Mouse (Mus musculus) MEL (cell line): ENCODE data around the gene Kcnmb4. TPM values are rescaled to one million over a fixed set of nuclear protein-coding genes. Genes with fewer than 3 reads are reported as not detected.

Experiments used
- DNase-seq: peaks from one replicate; pipeline ENCODE4 v3.0.0; 2011; ENCODE audit warnings: low read depth, low spot score
- H3K27ac ChIP-seq: 2 replicates; pipeline ENCODE4 v1.5.1; 2012; ENCODE audit warnings: low read depth, mild to moderate bottlenecking, control low read depth, low read length, moderate library complexity; ENCODE audit not compliant: control insufficient read depth
- H3K27me3 ChIP-seq, 2 experiments: fragments of 150-350 bp in 1 of 2; sonication (generic) in 1 of 2; 2 replicates each; pipeline ENCODE4 v1.6.1; 2012; ENCODE audit warnings: low read length in 2 of 2, mild to moderate bottlenecking in 2 of 2, improper control_type of control experiment in 1 of 2, moderate library complexity in 1 of 2; ENCODE audit not compliant: insufficient read depth in 2 of 2, control insufficient read depth in 1 of 2
- H3K36me3 ChIP-seq, 2 experiments: 2 replicates each; pipeline ENCODE4 v1.6.1; 2012 to 2014; ENCODE audit warnings: low read length in 2 of 2, improper control_type of control experiment in 1 of 2, inconsistent platforms in 1 of 2, mild to moderate bottlenecking in 1 of 2; ENCODE audit not compliant: insufficient read depth in 2 of 2, control insufficient read depth in 1 of 2
- H3K4me1 ChIP-seq, 2 experiments: fragments of 150-350 bp in 1 of 2; sonication (generic) in 1 of 2; 2 replicates each; pipeline ENCODE4 v1.6.1; 2012; ENCODE audit warnings: low read length in 2 of 2, improper control_type of control experiment in 1 of 2, mild to moderate bottlenecking in 1 of 2; ENCODE audit not compliant: insufficient read depth in 2 of 2, control insufficient read depth in 1 of 2
- H3K4me3 ChIP-seq, 2 experiments: fragments of 150-350 bp in 1 of 2; sonication (generic) in 1 of 2; 2 replicates each; pipeline ENCODE4 v1.5.1; 2012; ENCODE audit warnings: low read depth in 2 of 2, low read length in 2 of 2, mild to moderate bottlenecking in 2 of 2, moderate library complexity in 2 of 2, control low read depth in 1 of 2, improper control_type of control experiment in 1 of 2; ENCODE audit not compliant: control insufficient read depth in 1 of 2, insufficient read depth in 1 of 2
- H3K79me2 ChIP-seq: 2 replicates; pipeline ENCODE4 v1.6.1; 2012; ENCODE audit warnings: mild to moderate bottlenecking, low read length, moderate library complexity; ENCODE audit not compliant: control insufficient read depth, poor library complexity, insufficient read depth
- H3K9ac ChIP-seq: 2 replicates; pipeline ENCODE4 v1.6.1; 2012; ENCODE audit warnings: low read depth, mild to moderate bottlenecking, control low read depth, low read length, moderate library complexity; ENCODE audit not compliant: control insufficient read depth, poor library complexity, severe bottlenecking
- H3K9me3 ChIP-seq: fragments of 150-350 bp; sonication (generic); replicated peaks from 2 replicates; pipeline ENCODE4 v1.6.1; 2012; ENCODE audit warnings: mild to moderate bottlenecking, low read length, improper control_type of control experiment, moderate library complexity; ENCODE audit not compliant: insufficient read depth
- BHLHE40 ChIP-seq: IDR thresholded peaks from 2 replicates; pipeline ENCODE4 v1.6.1; 2012; ENCODE audit warnings: low read depth, mild to moderate bottlenecking, inconsistent platforms, low read length, improper control_type of control experiment, borderline replicate concordance
- CTCF ChIP-seq, 3 experiments: IDR thresholded peaks in 2 of 3; conservative IDR thresholded peaks in 1 of 3; 2 replicates each; pipeline ENCODE4 v1.5.1; 2011 to 2012; ENCODE audit warnings: low read length in 3 of 3, low read depth in 2 of 3, mild to moderate bottlenecking in 2 of 3, improper control_type of control experiment in 1 of 3, inconsistent platforms in 1 of 3, mixed read lengths in 1 of 3, moderate library complexity in 1 of 3; ENCODE audit not compliant: control insufficient read depth in 1 of 3, insufficient read depth in 1 of 3, poor library complexity in 1 of 3, severe bottlenecking in 1 of 3
- E2F4 ChIP-seq: IDR thresholded peaks from 2 replicates; pipeline ENCODE4 v1.6.1; 2011; ENCODE audit warnings: low read depth, low read length, improper control_type of control experiment, borderline replicate concordance
- EP300 ChIP-seq, 2 experiments: IDR thresholded peaks; 2 replicates each; pipeline ENCODE4 v1.6.1; 2011; ENCODE audit warnings: improper control_type of control experiment in 2 of 2, low read length in 2 of 2, low read depth in 1 of 2, mild to moderate bottlenecking in 1 of 2
- GABPA ChIP-seq: IDR thresholded peaks from 2 replicates; pipeline ENCODE4 v1.6.1; 2012; ENCODE audit warnings: low read depth, mild to moderate bottlenecking, inconsistent platforms, low read length, improper control_type of control experiment, moderate library complexity
- GATA1 ChIP-seq: IDR thresholded peaks from 2 replicates; pipeline ENCODE4 v1.6.1; 2011; ENCODE audit warnings: low read depth, low read length, improper control_type of control experiment
- HCFC1 ChIP-seq: IDR thresholded peaks from 2 replicates; pipeline ENCODE4 v1.6.1; 2012; ENCODE audit warnings: low read depth, mild to moderate bottlenecking, inconsistent platforms, low read length, improper control_type of control experiment, moderate library complexity
- MAX ChIP-seq: IDR thresholded peaks from 2 replicates; pipeline ENCODE4 v1.6.1; 2011; ENCODE audit warnings: low read length, improper control_type of control experiment
- MAZ ChIP-seq: IDR thresholded peaks from 2 replicates; pipeline ENCODE4 v1.6.1; 2012; ENCODE audit warnings: low read depth, mild to moderate bottlenecking, inconsistent platforms, low read length, improper control_type of control experiment
- MEF2A ChIP-seq: IDR thresholded peaks from 2 replicates; pipeline ENCODE4 v1.6.1; 2014; ENCODE audit warnings: low read depth, mild to moderate bottlenecking, inconsistent platforms, low read length, improper control_type of control experiment; ENCODE audit not compliant: poor library complexity, insufficient replicate concordance, severe bottlenecking; ENCODE audit errors: extremely low read depth
- MYB ChIP-seq: IDR thresholded peaks from 2 replicates; pipeline ENCODE4 v1.6.1; 2011; ENCODE audit warnings: mild to moderate bottlenecking, low read depth, low read length, improper control_type of control experiment
- MYC ChIP-seq: IDR thresholded peaks from 2 replicates; pipeline ENCODE4 v1.6.1; 2011; ENCODE audit warnings: low read depth, mild to moderate bottlenecking, low read length, improper control_type of control experiment, moderate library complexity
- NELFE ChIP-seq: IDR thresholded peaks from 2 replicates; pipeline ENCODE4 v1.6.1; 2011; ENCODE audit warnings: low read depth, low read length, improper control_type of control experiment
- NRF1 ChIP-seq: IDR thresholded peaks from 2 replicates; pipeline ENCODE4 v1.6.1; 2014; ENCODE audit warnings: low read depth, mild to moderate bottlenecking, inconsistent platforms, low read length, improper control_type of control experiment, moderate library complexity; ENCODE audit not compliant: poor library complexity, insufficient read depth, severe bottlenecking
- POLR2A ChIP-seq, 2 experiments: IDR thresholded peaks; 2 replicates each; pipeline ENCODE4 v1.6.1; 2011 to 2012; ENCODE audit warnings: low read length in 2 of 2, mild to moderate bottlenecking in 2 of 2, control low read depth in 1 of 2, improper control_type of control experiment in 1 of 2, low read depth in 1 of 2, moderate library complexity in 1 of 2; ENCODE audit not compliant: control insufficient read depth in 1 of 2, insufficient read depth in 1 of 2, poor library complexity in 1 of 2
- POLR2AphosphoS2 ChIP-seq: IDR thresholded peaks from 2 replicates; pipeline ENCODE4 v1.6.1; 2011; ENCODE audit warnings: low read length, improper control_type of control experiment
- RAD21 ChIP-seq: IDR thresholded peaks from 2 replicates; pipeline ENCODE4 v1.6.1; 2011; ENCODE audit warnings: mild to moderate bottlenecking, low read depth, low read length, improper control_type of control experiment
- RCOR1 ChIP-seq: IDR thresholded peaks from 2 replicates; pipeline ENCODE4 v1.6.1; 2012; ENCODE audit warnings: low read depth, mild to moderate bottlenecking, inconsistent platforms, low read length, improper control_type of control experiment
- SIN3A ChIP-seq: IDR thresholded peaks from 2 replicates; pipeline ENCODE4 v1.6.1; 2012; ENCODE audit warnings: low read length, improper control_type of control experiment, inconsistent platforms
- SMC3 ChIP-seq: IDR thresholded peaks from 2 replicates; pipeline ENCODE4 v1.6.1; 2011; ENCODE audit warnings: low read depth, low read length, improper control_type of control experiment
- TBP ChIP-seq: IDR thresholded peaks from 2 replicates; pipeline ENCODE4 v1.8.0; 2011; ENCODE audit warnings: low read depth, low read length, improper control_type of control experiment
- TCF12 ChIP-seq: IDR thresholded peaks from 2 replicates; pipeline ENCODE4 v1.6.1; 2014; ENCODE audit warnings: low read depth, mild to moderate bottlenecking, inconsistent platforms, low read length, improper control_type of control experiment, moderate library complexity
- UBTF ChIP-seq: IDR thresholded peaks from 2 replicates; pipeline ENCODE4 v1.6.1; 2012; ENCODE audit warnings: low read depth, mild to moderate bottlenecking, inconsistent platforms, low read length, improper control_type of control experiment, moderate library complexity, borderline replicate concordance; ENCODE audit not compliant: insufficient read depth
- USF1 ChIP-seq: IDR thresholded peaks from 2 replicates; pipeline ENCODE4 v1.6.1; 2014; ENCODE audit warnings: low read depth, mild to moderate bottlenecking, inconsistent platforms, low read length, improper control_type of control experiment, moderate library complexity
- USF2 ChIP-seq, 2 experiments: IDR thresholded peaks; 2 replicates each; pipeline ENCODE4 v1.6.1; 2011 to 2012; ENCODE audit warnings: improper control_type of control experiment in 2 of 2, low read length in 2 of 2, borderline replicate concordance in 1 of 2, inconsistent platforms in 1 of 2, low read depth in 1 of 2, mild to moderate bottlenecking in 1 of 2; ENCODE audit not compliant: insufficient read depth in 1 of 2
- ZKSCAN1 ChIP-seq: IDR thresholded peaks from 2 replicates; pipeline ENCODE4 v1.6.1; 2012; ENCODE audit warnings: low read depth, mild to moderate bottlenecking, inconsistent platforms, low read length, improper control_type of control experiment, moderate library complexity
- ZMIZ1 ChIP-seq: IDR thresholded peaks from 2 replicates; pipeline ENCODE4 v1.6.1; 2012; ENCODE audit warnings: low read depth, mild to moderate bottlenecking, inconsistent platforms, low read length, improper control_type of control experiment, moderate library complexity
- ZNF384 ChIP-seq: IDR thresholded peaks from 2 replicates; pipeline ENCODE4 v1.6.1; 2012; ENCODE audit warnings: low read depth, mild to moderate bottlenecking, inconsistent platforms, low read length, improper control_type of control experiment
- polyA plus RNA-seq, 2 experiments: library from polyadenylated mRNA; stranded (reverse) in 1 of 2; unstranded in 1 of 2; fragments of >175 nt in 1 of 2; fragments of >200 nt in 1 of 2; gene quantifications; 2 replicates each; pipeline versions ENCODE4 v1.2.1 to v1.2.4; 2012; ENCODE audit warnings: low replicate concordance in 2 of 2, low read depth in 1 of 2; ENCODE audit not compliant: insufficient read length in 2 of 2, insufficient read depth in 1 of 2, missing spikeins in 1 of 2
- total RNA-seq: library from RNA; depleted of rRNA; stranded (reverse); fragments of 300-350 nt; gene quantifications from 2 replicates; pipeline ENCODE4 v1.2.3, GENCODE M21; 2012

Gene Kcnmb4
- total and polyA plus RNA-seq, 3 experiments, result not detected

DNA sequence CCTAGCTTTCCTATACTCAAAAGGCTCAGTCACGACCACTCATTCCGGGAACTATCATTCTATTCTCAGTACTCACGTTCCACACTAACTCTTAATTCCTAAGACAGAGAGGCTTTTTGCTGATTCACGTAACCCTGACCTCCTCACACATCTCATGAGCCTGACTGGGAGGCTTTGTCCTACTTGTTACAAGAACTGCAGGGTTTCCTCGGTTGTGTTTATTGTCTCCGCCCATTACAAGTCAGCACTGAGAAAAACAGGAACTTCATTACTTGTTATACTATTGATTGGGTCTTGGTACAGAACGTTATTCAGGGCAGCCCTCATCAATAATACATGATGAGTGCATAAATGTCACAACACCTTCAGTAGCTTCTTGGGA, 39.6 kb upstream of the Kcnmb4 start:
- peaks cover 2 to 34% of the 10 kb centered on the region in 2 experiments for H3K36me3 ChIP-seq
- peak; percentile 47 for DNase-seq
- TF ChIP-seq ZMIZ1 (no peak), NELFE (no peak), UBTF (no peak), GATA1 (no peak), BHLHE40 (no peak), GABPA (no peak), POLR2AphosphoS2 (no peak), SIN3A (no peak), MYB (no peak), RAD21 (no peak), USF1 (no peak), MEF2A (no peak), NRF1 (no peak), SMC3 (no peak)
- no peaks in the 10 kb centered on the region for H3K9me3 ChIP-seq
- H3K4me3 ChIP-seq, result no peak overlapping the region
- peaks cover 11 to 18% of the 10 kb centered on the region in 2 experiments for H3K4me1 ChIP-seq
- H3K27ac ChIP-seq, result no peak overlapping the region
- H3K27me3 ChIP-seq, result no peaks in the 10 kb centered on the region
- H3K79me2 ChIP-seq, result peaks cover 11% of the 10 kb centered on the region; the same call in 1 of the 2 replicates
- H3K9ac ChIP-seq, result no peak overlapping the region

DNA sequence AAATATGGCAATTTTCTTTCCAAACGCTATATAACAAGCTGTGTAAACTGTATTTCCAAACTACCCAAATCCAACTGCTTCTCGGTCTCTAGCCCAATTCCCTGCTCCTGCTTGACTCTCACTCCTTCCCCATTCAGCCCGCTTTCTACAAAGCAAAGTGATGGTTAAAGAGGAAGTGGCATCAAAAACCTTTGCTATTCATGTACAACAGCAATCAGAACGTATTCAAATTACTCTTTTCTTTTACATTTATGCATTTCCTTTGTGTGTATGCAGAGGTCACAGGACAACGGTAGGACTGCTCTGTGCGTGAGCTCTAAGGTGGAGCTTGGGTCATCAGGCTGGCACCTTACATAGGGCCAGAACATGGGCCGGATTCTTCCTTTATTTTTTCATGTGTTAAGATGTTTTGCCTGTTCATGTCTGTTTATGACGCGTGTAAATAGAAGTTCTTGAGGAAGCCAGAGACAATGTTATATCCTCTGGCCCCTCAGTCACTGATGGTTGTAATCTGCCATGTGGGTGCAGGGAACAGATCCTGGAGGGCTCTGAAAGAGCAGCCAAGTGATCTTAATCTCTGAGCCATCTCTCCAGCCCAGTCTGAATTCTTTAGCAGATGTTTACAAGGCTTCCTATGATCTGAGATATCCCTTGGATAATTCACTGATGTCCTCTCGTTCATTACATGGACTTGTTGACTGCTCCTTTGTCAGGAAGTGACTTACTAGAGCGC, 39.0 kb upstream of the Kcnmb4 start:
- Histone ChIP-seq H3K27ac (no peak overlapping the region), H3K27me3 (no peaks in the 10 kb centered on the region), H3K79me2 (peaks cover 11% of the 10 kb centered on the region; the same call in 1 of the 2 replicates), H3K9me3 (no peaks in the 10 kb centered on the region), H3K36me3 (peaks cover 2 to 34% of the 10 kb centered on the region in 2 experiments), H3K4me3 (no peak overlapping the region), H3K9ac (no peak overlapping the region), H3K4me1 (peaks cover 11 to 18% of the 10 kb centered on the region in 2 experiments)
- no peak for TF ChIP-seq E2F4
- TF ChIP-seq POLR2A (IDR thresholded peaks at IDR 0.05; ENCODE audit: control insufficient read depth in 1 of 2, insufficient read depth in 1 of 2, low read depth in 1 of 2, low read length in 2 of 2, poor library complexity in 1 of 2), result no peak
- TF ChIP-seq GABPA, result no peak
- no peak for TF ChIP-seq ZMIZ1
- no peak for TF ChIP-seq SMC3
- TF ChIP-seq RCOR1, result no peak
- TF ChIP-seq ZNF384, result no peak
- no peak for TF ChIP-seq TCF12
- TF ChIP-seq MAZ, result no peak
- TF ChIP-seq USF2 (IDR thresholded peaks at IDR 0.05; ENCODE audit: borderline replicate concordance in 1 of 2, insufficient read depth in 1 of 2, low read depth in 1 of 2, low read length in 2 of 2), result no peak
- TF ChIP-seq EP300 (IDR thresholded peaks at IDR 0.05; ENCODE audit: low read depth in 1 of 2, low read length in 2 of 2), result no peak
- TF ChIP-seq ZKSCAN1, result no peak
- TF ChIP-seq MAX, result no peak
- no peak for TF ChIP-seq CTCF (IDR thresholded peaks at IDR 0.05 in 2 of 3, conservative IDR thresholded peaks at IDR 0.05 in 1 of 3; ENCODE audit: control insufficient read depth in 1 of 3, insufficient read depth in 1 of 3, low read depth in 2 of 3, low read length in 3 of 3, poor library complexity in 1 of 3, severe bottlenecking in 1 of 3)
- TF ChIP-seq TBP, result no peak
- TF ChIP-seq MYC, result no peak
- no peak for TF ChIP-seq HCFC1
- TF ChIP-seq USF1, result no peak
- no peak for DNase-seq
